Mouse (Mus musculus): ENCODE data around the gene Tfeb. TPM values are rescaled to one million over a fixed set of nuclear protein-coding genes. Genes with fewer than 3 reads are reported as not detected.

Tfeb gene
- total RNA-seq, 2 experiments from 2014 or later: 85.3 to 93.9 TPM

- no peak for DNase-seq
- intact Hi-C loops (cut with DNase I): loop anchor here (10.0 kb wide), 1 partner anchor 333 kb away; the partner anchor contains the start of gene Mrps10
- no peak for TF ChIP-seq CTCF (IDR thresholded peaks at IDR 0.05)
- Histone ChIP-seq H3K4me3 (no peak overlapping the region), H3K27ac (no peak overlapping the region)
Measured at GRCm38 (mm10) chr17:47698156-47698555, 38.7 kb upstream of the Tfeb start.

GRCm38 (mm10) chr17:47699055-47699454 is 37.8 kb upstream of the Tfeb start:
- no peak for DNase-seq
- TF ChIP-seq CTCF (IDR thresholded peaks at IDR 0.05): no peak
- Histone ChIP-seq H3K4me3 (no peak overlapping the region), H3K27ac (no peak overlapping the region)
- intact Hi-C loops (cut with DNase I): loop anchor here (10.0 kb wide), 1 partner anchor 334 kb away; the partner anchor contains the start of gene Mrps10

GRCm38 (mm10) chr17:47701793-47702192 is 35.0 kb upstream of the Tfeb start:
- no peak for TF ChIP-seq CTCF (IDR thresholded peaks at IDR 0.05)
- no peak overlapping the region for H3K27ac ChIP-seq
- DNase-seq: no peak
- H3K4me3 ChIP-seq: no peak overlapping the region
- intact Hi-C loops (cut with DNase I): no loop called here

- intact Hi-C loops (cut with DNase I): no loop called here
- TF ChIP-seq CTCF (IDR thresholded peaks at IDR 0.05): no peak
- DNase-seq: no peak
- Histone ChIP-seq H3K27ac (no peak overlapping the region), H3K4me3 (no peak overlapping the region)
Measured at GRCm38 (mm10) chr17:47702548-47703345, 34.1 kb upstream of the Tfeb start.

- no peak overlapping the region for H3K27ac ChIP-seq
- TF ChIP-seq CTCF (IDR thresholded peaks at IDR 0.05): no peak
- no peak overlapping the region for H3K4me3 ChIP-seq
- intact Hi-C loops (cut with DNase I): no loop called here
- DNase-seq: no peak
Measured at GRCm38 (mm10) chr17:47703556-47703955, 33.3 kb upstream of the Tfeb start.

- intact Hi-C loops (cut with DNase I): no loop called here
- H3K4me3 ChIP-seq: no peak overlapping the region
- no peak for DNase-seq
- TF ChIP-seq CTCF (IDR thresholded peaks at IDR 0.05): peak; percentile 39; the same call in 1 of the 2 replicates
- H3K27ac ChIP-seq: no peak overlapping the region
Measured at GRCm38 (mm10) chr17:47704692-47705091, 32.1 kb upstream of the Tfeb start.

GRCm38 (mm10) chr17:47706196-47706595 is 30.6 kb upstream of the Tfeb start:
- intact Hi-C loops (cut with DNase I): no loop called here
- TF ChIP-seq CTCF (IDR thresholded peaks at IDR 0.05): no peak
- no peak for DNase-seq
- Histone ChIP-seq H3K4me3 (no peak overlapping the region), H3K27ac (no peak overlapping the region)

- H3K27ac ChIP-seq: no peak overlapping the region
- no peak for DNase-seq
- no peak overlapping the region for H3K4me3 ChIP-seq
- intact Hi-C loops (cut with DNase I): no loop called here
- TF ChIP-seq CTCF (IDR thresholded peaks at IDR 0.05): no peak
Measured at GRCm38 (mm10) chr17:47707961-47708360, 28.9 kb upstream of the Tfeb start.

- Histone ChIP-seq H3K4me3 (no peak overlapping the region), H3K27ac (no peak overlapping the region)
- intact Hi-C loops (cut with DNase I): no loop called here
- no peak for TF ChIP-seq CTCF (IDR thresholded peaks at IDR 0.05)
- DNase-seq: no peak
Measured at GRCm38 (mm10) chr17:47708972-47709371, 27.9 kb upstream of the Tfeb start.

GRCm38 (mm10) chr17:47710036-47710435 is 26.8 kb upstream of the Tfeb start:
- intact Hi-C loops (cut with DNase I): no loop called here
- TF ChIP-seq CTCF (IDR thresholded peaks at IDR 0.05): no peak
- H3K27ac ChIP-seq: no peak overlapping the region
- DNase-seq: no peak
- H3K4me3 ChIP-seq: no peak overlapping the region

GRCm38 (mm10) chr17:47711883-47712282 is 24.9 kb upstream of the Tfeb start:
- TF ChIP-seq CTCF (IDR thresholded peaks at IDR 0.05): no peak

GRCm38 (mm10) chr17:47712889-47713571 is 23.8 kb upstream of the Tfeb start:
- no peak for DNase-seq
- Histone ChIP-seq H3K27ac (no peak overlapping the region), H3K4me3 (no peak overlapping the region)
- intact Hi-C loops (cut with DNase I): no loop called here
- TF ChIP-seq CTCF (IDR thresholded peaks at IDR 0.05): no peak

More at GRCm38 (mm10) chr17:47711883-47712282, 24.9 kb upstream of the Tfeb start:
- intact Hi-C loops (cut with DNase I): no loop called here
- H3K4me3 ChIP-seq: no peak overlapping the region
- H3K27ac ChIP-seq: no peak overlapping the region
- DNase-seq: no peak

GRCm38 (mm10) chr17:47715037-47715436 is 21.8 kb upstream of the Tfeb start:
- intact Hi-C loops (cut with DNase I): no loop called here
- no peak for DNase-seq
- Histone ChIP-seq H3K4me3 (no peak overlapping the region), H3K27ac (no peak overlapping the region)
- no peak for TF ChIP-seq CTCF (IDR thresholded peaks at IDR 0.05)
